Mouse (Mus musculus) liver, embryonic 12.5 days (tissue): ENCODE data around the gene Atn1. TPM values are rescaled to one million over a fixed set of nuclear protein-coding genes. Genes with fewer than 3 reads are reported as not detected.
"Not testable (repeated sequence)": the region's sequence is repeated elsewhere in the genome, so short reads cannot be mapped to it uniquely, and the experiment has no call there.

Experiments used
- ATAC-seq: fragments of 200-750 bp; cut with Nextera tagmentation; 2 replicates; pipeline ENCODE4 v1.8.0; 2017; ENCODE audit warnings: moderate number of reproducible peaks, mild to moderate bottlenecking, moderate library complexity
- H3K27ac ChIP-seq: fragments of 300-500 bp; sonication (generic); 2 replicates; pipeline ENCODE4 v1.5.1; 2016; ENCODE audit warnings: mild to moderate bottlenecking
- H3K27me3 ChIP-seq: fragments of 300-500 bp; sonication (generic); replicated peaks from 2 replicates; pipeline ENCODE4 v1.6.1; 2016; ENCODE audit warnings: mild to moderate bottlenecking, moderate library complexity
- H3K36me3 ChIP-seq: fragments of 300-500 bp; sonication (generic); 2 replicates; pipeline ENCODE4 v1.6.1; 2016; ENCODE audit warnings: mild to moderate bottlenecking, moderate library complexity
- H3K4me1 ChIP-seq: fragments of 300-500 bp; sonication (generic); 2 replicates; pipeline ENCODE4 v1.6.1; 2016
- H3K4me2 ChIP-seq: fragments of 300-500 bp; sonication (generic); 2 replicates; pipeline ENCODE4 v1.6.1; 2016; ENCODE audit warnings: mild to moderate bottlenecking, moderate library complexity
- H3K4me3 ChIP-seq: fragments of 300-500 bp; sonication (generic); 2 replicates; pipeline ENCODE4 v1.5.1; 2016; ENCODE audit warnings: mild to moderate bottlenecking, moderate library complexity
- H3K9ac ChIP-seq: fragments of 300-500 bp; sonication (generic); 2 replicates; pipeline ENCODE4 v1.6.1; 2016; ENCODE audit warnings: mild to moderate bottlenecking, moderate library complexity
- H3K9me3 ChIP-seq: fragments of 300-500 bp; sonication (generic); replicated peaks from 2 replicates; pipeline ENCODE4 v1.6.1; 2016; ENCODE audit warnings: mild to moderate bottlenecking, moderate library complexity
- WGBS: fragments of 180-500 bp; shearing (Covaris S2); methylation state at CpG from one replicate; pipeline ENCODE4 v1.1.7; 2016; ENCODE audit not compliant: insufficient replicate concordance; 5-methylcytosine and 5-hydroxymethylcytosine counted together
- polyA plus RNA-seq: library from polyadenylated mRNA; unstranded; fragments of >200 nt; fragmentation: Nextera tagmentation; extraction: Ambion mirVana; gene quantifications from 2 replicates; pipeline ENCODE4 v1.2.1, GENCODE M21; 2016

The Atn1 gene
- polyA plus RNA-seq, result 2.6 and 2.9 TPM in 2 replicates

DNA sequence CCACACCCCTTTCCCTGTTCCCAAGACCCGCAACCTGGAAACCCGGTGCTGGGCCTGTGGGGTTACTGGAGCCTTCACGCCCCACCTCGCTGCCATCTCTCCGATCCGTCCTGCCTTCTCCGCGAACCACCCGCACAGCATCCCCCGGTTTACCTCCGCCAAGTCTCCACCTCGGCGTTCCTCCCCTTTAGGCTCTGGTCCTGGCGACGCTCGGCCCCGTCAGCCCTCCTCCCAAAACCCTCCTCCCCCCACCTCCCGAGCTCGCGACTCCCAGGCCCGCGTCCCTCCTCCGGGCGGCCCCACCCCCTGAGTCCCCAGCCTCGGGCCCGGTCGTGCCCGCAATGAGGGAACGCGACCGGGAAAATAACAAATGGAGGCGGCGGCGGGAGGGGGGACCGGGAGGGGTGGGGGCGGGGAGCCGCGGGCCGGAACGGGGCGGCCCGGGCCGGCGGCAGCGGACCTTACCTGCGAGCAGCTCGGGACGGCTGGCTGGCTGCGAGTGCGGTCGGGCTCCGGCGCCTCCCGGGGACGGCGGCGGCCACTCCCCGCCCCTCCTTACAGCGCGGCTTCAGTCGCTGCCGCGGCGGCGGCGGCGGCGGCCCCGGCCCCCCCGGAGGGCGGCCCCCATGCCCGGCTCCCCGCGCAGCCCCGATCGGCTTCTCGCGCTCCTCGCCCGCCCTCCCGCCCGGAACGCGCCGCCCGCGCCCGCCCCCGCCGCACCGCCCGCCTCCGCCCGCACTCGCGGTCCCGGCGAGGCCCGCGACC is at the start of gene Atn1, which contains the start of gene Gm45234:
Gene Atn1, minus strand, starts transcription at position 694 of the 765 bp plus-strand sequence.
Gene Gm45234, minus strand, starts transcription at position 191 of the 765 bp plus-strand sequence.
- no peaks in the 10 kb centered on the region for H3K36me3 ChIP-seq
- peak; percentile 50 for ATAC-seq
- WGBS, result under 1% methylated on average over 64 of the region's 100 CpGs

GRCm38 (mm10) chr6:124805341-124806321 is 49.3 kb upstream of the Atn1 start:
- ATAC-seq, result peak; percentile 73
- Histone ChIP-seq H3K9me3 (no peaks in the 10 kb centered on the region), H3K4me2 (peak overlapping the region; percentile 92), H3K27ac (peak overlapping the region; percentile 90), H3K27me3 (no peaks in the 10 kb centered on the region), H3K4me3 (peak overlapping the region; percentile 64), H3K9ac (peak overlapping the region; percentile 71), H3K36me3 (peaks cover 9% of the 10 kb centered on the region), H3K4me1 (peaks cover 71% of the 10 kb centered on the region)
- 4% methylated on average over 34 of the region's 34 CpGs for WGBS

More for the DNA sequence above, at the start of gene Atn1, which contains the start of gene Gm45234:
- peak within 1 kb of the TSS; percentile 93 for H3K4me2 ChIP-seq
- H3K4me1 ChIP-seq, result peaks cover 41% of the 10 kb centered on the region
- peaks cover 86% of the 10 kb centered on the region for H3K27me3 ChIP-seq
- peak within 1 kb of the TSS; percentile 72 for H3K9ac ChIP-seq
- peak within 1 kb of the TSS; percentile 71 for H3K4me3 ChIP-seq
- no peaks in the 10 kb centered on the region for H3K9me3 ChIP-seq
- peak within 1 kb of the TSS; percentile 72 for H3K27ac ChIP-seq

DNA sequence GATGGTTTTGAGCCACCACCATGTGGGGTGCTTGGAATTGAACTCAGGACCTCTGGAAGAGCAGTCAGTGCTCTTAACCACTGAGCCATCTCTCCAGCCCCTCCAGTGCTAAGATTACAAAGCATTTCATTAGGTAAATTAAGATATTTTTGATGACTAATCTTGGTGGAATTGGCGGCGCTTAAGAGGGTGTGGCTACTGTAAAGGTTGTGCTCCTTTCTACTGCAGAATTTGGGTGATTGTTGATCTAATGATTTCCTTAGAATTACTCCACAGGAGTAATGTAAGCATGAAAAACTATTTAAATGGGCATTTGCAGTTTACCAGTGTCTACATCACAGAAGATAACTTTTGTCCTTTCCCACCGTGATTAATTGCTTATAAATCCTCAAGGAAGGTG is 48.0 kb upstream of the Atn1 start:
- H3K4me3 ChIP-seq, result no peak overlapping the region
- H3K9ac ChIP-seq, result no peak overlapping the region
- H3K9me3 ChIP-seq, result no peaks in the 10 kb centered on the region
- no peaks in the 10 kb centered on the region for H3K36me3 ChIP-seq
- peak overlapping the region; percentile 90; the same call in 1 of the 2 replicates for H3K27ac ChIP-seq
- H3K4me1 ChIP-seq, result peaks cover 58% of the 10 kb centered on the region
- no peaks in the 10 kb centered on the region for H3K27me3 ChIP-seq
- ATAC-seq, result no peak
- H3K4me2 ChIP-seq, result no peak overlapping the region
- WGBS, result 59% methylated on average over 3 of the region's 3 CpGs

- not testable (repeated sequence) for H3K9me3 ChIP-seq
- H3K4me1 ChIP-seq, result peaks cover 55% of the 10 kb centered on the region
- 84% methylated on average over 4 of the region's 4 CpGs for WGBS
Measured at GRCm38 (mm10) chr6:124803691-124804090, 47.4 kb upstream of the Atn1 start.

DNA sequence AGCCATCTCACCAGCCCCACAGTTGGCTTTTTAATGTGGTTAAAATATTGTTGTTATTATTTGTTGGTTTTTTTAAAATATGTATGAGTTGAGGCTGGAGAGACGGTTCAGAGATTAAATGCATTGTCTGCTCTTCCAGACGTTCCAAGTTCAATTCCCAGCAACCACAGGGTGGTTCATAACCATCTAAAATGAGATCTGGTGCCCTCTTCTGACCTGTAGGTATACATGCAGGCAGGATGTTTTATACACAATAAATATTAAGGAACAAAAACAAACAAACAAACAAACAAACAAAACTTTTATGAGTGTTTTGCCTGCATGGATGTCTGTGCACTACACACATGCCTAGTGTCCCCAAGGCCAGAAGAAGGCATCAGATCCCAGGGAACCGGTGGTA is 46.7 kb upstream of the Atn1 start:
- 61% methylated on average over 3 of the region's 3 CpGs for WGBS
- no peak overlapping the region for H3K27ac ChIP-seq
- H3K4me3 ChIP-seq, result no peak overlapping the region
- peaks cover 50% of the 10 kb centered on the region for H3K4me1 ChIP-seq
- H3K9ac ChIP-seq, result no peak overlapping the region
- ATAC-seq, result no peak
- H3K4me2 ChIP-seq, result 0 out of 2 replicates have a peak overlapping the region, but pooled peaks have one; percentile 59
- no peaks in the 10 kb centered on the region for H3K36me3 ChIP-seq
- no peaks in the 10 kb centered on the region for H3K27me3 ChIP-seq
- H3K9me3 ChIP-seq, result no peaks in the 10 kb centered on the region

More at GRCm38 (mm10) chr6:124803691-124804090, 47.4 kb upstream of the Atn1 start:
- ATAC-seq, H3K9ac ChIP-seq, H3K36me3 ChIP-seq, H3K4me2 ChIP-seq, H3K27me3 ChIP-seq, H3K27ac ChIP-seq, H3K4me3 ChIP-seq: not testable (repeated sequence)

DNA sequence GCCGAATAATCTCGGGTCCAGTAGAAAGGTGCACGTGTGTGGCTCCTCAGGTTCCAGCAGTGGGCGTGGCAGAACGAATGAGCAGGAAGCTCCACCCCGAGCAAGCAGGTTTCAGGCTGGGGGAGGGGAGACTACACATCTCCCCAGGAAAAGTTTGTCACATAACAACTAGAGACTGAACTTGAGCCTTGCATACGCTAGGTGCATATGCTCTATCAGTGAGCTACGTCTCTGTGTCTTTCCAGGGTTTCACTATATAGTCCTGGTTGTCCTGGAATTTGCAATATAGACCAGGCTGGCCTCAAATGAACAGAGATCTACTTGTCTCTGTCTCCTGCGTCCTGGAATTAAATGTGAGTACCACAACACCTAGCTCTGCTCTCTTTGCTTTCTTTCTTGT is 46.1 kb upstream of the Atn1 start:
- not testable (repeated sequence) for H3K36me3 ChIP-seq, H3K9ac ChIP-seq, H3K9me3 ChIP-seq, H3K27me3 ChIP-seq
- H3K4me2 ChIP-seq, result peak overlapping the region; percentile 59
- ATAC-seq, result peak; percentile 38
- WGBS, result 9% methylated on average over 6 of the region's 9 CpGs
- H3K27ac ChIP-seq, result peak overlapping the region; percentile 79
- H3K4me3 ChIP-seq, result peak overlapping the region; percentile 34
- peaks cover 44% of the 10 kb centered on the region for H3K4me1 ChIP-seq

DNA sequence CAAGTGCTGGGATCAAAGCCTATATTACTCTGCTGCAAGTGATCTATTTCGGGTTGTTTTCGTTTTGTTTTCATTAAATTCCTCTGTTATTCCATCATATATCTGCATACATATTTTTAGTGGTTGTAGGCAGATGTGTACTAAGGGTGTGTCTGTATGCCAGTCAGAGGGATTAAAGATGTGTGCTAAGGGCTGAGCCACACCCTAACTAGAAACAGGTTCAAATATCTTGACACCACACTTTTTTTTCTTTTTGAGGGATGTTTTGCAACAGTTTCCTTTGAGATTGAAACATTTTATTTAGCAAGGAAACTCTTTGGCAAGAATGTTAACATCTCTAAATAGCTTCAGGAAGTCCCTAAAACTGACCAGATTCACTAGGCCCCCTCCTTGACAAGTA is 39.9 kb upstream of the Atn1 start:
- Histone ChIP-seq H3K36me3 (peaks cover 3% of the 10 kb centered on the region; the same call in 1 of the 2 replicates), H3K27ac (peak overlapping the region; percentile 60; the same call in 1 of the 2 replicates), H3K9me3 (no peaks in the 10 kb centered on the region), H3K4me1 (peaks cover 12% of the 10 kb centered on the region), H3K4me2 (no peak overlapping the region), H3K4me3 (no peak overlapping the region), H3K9ac (no peak overlapping the region), H3K27me3 (no peaks in the 10 kb centered on the region)
- peak; percentile 63 for ATAC-seq
- WGBS, result 69% methylated on average over 2 of the region's 2 CpGs

- H3K4me3 ChIP-seq, result no peak overlapping the region
- peaks cover 12% of the 10 kb centered on the region for H3K4me1 ChIP-seq
- peak; percentile 27 for ATAC-seq
- 77% methylated on average over 4 of the region's 4 CpGs for WGBS
- no peak overlapping the region for H3K4me2 ChIP-seq
- no peaks in the 10 kb centered on the region for H3K9me3 ChIP-seq
- peak overlapping the region; percentile 60; the same call in 1 of the 2 replicates for H3K27ac ChIP-seq
- H3K27me3 ChIP-seq, result no peaks in the 10 kb centered on the region
- H3K9ac ChIP-seq, result no peak overlapping the region
- H3K36me3 ChIP-seq, result peaks cover 3% of the 10 kb centered on the region; the same call in 1 of the 2 replicates
Measured at GRCm38 (mm10) chr6:124795781-124796180, 39.5 kb upstream of the Atn1 start.

DNA sequence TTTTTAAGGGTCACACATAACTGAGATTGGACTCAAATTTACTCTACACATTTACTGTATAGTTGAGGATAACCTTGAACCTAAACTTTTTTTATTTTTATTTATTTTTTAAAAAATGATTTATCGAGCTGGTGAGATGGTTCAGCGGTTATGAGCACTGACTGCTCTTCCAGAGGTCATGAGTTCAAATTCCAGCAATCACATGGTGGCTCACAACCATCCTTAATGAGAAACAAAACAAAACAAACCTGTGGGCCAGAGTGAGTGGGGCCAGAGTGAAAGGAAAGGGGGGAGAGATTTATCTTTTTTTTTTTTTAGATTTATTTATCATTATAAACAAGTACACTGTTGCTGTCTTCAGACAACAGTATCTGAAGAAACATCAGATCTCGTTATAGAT is 35.6 kb upstream of the Atn1 start:
- no peaks in the 10 kb centered on the region for H3K9me3 ChIP-seq
- H3K4me3 ChIP-seq, result no peak overlapping the region
- H3K4me2 ChIP-seq, result no peak overlapping the region
- no peak for ATAC-seq
- 78% methylated on average over 3 of the region's 3 CpGs for WGBS
- no peak overlapping the region for H3K27ac ChIP-seq
- no peaks in the 10 kb centered on the region for H3K27me3 ChIP-seq
- peaks cover 11% of the 10 kb centered on the region for H3K4me1 ChIP-seq
- H3K36me3 ChIP-seq, result peaks cover 3% of the 10 kb centered on the region; the same call in 1 of the 2 replicates
- no peak overlapping the region for H3K9ac ChIP-seq

DNA sequence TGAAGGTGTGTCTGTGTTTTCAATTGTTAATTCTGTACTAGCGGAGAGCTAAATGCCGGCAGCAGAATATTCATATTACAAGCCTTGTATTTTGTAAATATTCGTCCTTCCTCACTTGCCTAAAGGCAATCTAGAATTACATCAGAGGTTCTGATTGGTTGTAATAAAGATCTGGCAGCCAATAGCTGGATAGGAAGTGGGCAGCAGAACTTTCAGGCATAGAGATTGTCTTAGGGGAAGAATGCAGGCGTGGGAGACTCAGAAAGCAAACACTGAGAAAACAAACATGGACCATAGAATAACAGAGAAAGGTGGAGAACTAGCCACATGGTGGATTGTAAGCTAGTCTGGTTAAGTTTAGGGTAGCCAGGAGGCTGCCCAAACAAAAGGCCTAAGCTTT is 33.8 kb upstream of the Atn1 start:
- Histone ChIP-seq H3K9ac (no peak overlapping the region), H3K4me1 (no peaks in the 10 kb centered on the region), H3K4me3 (no peak overlapping the region), H3K27ac (no peak overlapping the region), H3K4me2 (no peak overlapping the region), H3K9me3 (no peaks in the 10 kb centered on the region), H3K27me3 (no peaks in the 10 kb centered on the region), H3K36me3 (no peaks in the 10 kb centered on the region)
- WGBS, result 63% methylated on average over 4 of the region's 4 CpGs
- no peak for ATAC-seq

- H3K9me3 ChIP-seq, result no peaks in the 10 kb centered on the region
- no peaks in the 10 kb centered on the region for H3K4me1 ChIP-seq
- H3K27ac ChIP-seq, result no peak overlapping the region
- no peak overlapping the region for H3K4me2 ChIP-seq
- H3K9ac ChIP-seq, result no peak overlapping the region
- ATAC-seq, result no peak
- 78% methylated on average over 4 of the region's 4 CpGs for WGBS
- H3K4me3 ChIP-seq, result no peak overlapping the region
- no peaks in the 10 kb centered on the region for H3K27me3 ChIP-seq
- no peaks in the 10 kb centered on the region for H3K36me3 ChIP-seq
Measured at GRCm38 (mm10) chr6:124789519-124789918, 33.2 kb upstream of the Atn1 start.
